Mouse (Mus musculus): Measurements from ENCODE around the gene Rgs7bp.
"Not testable (repeated sequence)": the region's sequence is repeated elsewhere in the genome, so short reads cannot be mapped to it uniquely, and the experiment has no call there.

Gene Rgs7bp

DNA sequence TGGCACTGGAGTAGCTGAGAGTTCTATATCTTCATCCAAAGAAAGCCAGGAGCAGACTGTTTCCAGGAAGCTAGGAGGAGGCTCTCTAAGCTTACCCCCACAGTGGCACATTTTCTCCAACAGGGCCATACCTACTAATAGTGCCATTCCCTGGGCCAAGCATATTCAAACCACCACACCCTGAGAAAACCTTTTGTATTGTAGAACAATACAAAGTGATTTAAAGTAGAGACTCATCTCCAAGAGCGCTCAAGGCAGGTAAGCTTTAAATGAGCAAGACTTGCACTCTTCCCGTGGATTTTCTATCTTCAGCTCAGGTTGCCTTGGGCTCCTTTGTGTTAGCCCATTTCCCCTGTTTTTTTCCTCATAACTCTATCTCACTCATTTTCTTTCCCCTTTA, 118.1 kb downstream of the Rgs7bp start:
- no peak for DNase-seq (ENCODE audit: low spot score)

DNA sequence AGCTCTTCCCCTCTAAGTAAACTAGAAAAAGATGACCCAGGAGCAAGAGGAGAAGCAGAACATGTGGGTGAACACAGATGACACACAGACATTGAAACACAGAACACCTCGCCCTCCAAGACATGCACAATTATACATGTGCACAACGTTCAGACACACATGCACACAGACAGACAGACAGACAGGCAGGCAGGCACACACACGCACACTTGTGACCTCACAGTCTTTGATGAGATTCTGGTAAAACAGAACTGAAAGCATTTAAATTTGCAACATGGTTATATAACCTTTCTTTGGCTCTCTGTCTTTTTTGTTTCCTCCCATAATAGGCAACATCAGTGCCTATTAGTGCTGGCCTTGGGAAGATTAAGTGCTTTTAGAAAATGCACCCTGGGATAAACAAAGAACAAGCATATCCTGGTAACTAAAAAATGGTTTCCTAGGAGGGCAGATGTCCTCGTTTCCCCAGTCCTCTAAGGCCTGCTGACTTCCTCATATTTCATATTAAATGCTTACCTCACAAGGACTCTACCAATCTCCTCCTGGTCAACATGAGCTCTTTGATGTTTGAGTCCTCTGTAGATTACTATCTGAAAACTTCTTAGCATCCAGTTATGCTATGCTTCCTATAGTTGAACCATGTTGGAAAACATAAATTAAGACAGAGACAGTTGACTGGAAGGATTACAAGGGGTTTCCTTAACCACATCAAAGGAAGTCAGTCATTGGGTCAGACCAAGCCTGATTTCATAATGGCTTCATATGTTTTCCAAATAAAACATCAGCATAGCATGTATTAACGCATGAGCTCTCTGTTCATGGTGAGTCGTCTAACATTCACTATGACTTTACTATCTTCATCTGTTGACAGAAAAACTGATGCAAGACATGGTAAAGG, 122.8 kb downstream of the Rgs7bp start:
- no peak for DNase-seq (ENCODE audit: low spot score)

DNA sequence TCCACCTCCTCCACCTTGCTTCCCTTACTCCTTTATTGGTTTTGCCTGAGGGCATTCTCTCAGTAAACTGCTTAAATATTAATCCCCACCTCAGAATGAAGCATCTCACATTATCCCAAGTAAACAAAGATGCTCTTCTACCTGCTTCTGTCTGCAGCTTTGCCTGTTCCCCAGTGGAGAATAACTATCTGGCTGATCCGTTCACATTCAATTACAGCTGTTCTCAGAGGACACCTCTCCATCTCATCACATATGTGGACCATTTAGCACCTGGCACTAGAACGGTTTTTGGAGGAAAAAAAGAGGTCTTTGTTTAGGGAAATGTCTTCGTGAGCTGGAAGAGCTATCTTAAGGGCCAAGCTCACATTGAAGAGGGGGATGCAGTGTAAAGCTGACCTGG, 123.9 kb downstream of the Rgs7bp start:
- no peak for DNase-seq (ENCODE audit: low spot score)

DNA sequence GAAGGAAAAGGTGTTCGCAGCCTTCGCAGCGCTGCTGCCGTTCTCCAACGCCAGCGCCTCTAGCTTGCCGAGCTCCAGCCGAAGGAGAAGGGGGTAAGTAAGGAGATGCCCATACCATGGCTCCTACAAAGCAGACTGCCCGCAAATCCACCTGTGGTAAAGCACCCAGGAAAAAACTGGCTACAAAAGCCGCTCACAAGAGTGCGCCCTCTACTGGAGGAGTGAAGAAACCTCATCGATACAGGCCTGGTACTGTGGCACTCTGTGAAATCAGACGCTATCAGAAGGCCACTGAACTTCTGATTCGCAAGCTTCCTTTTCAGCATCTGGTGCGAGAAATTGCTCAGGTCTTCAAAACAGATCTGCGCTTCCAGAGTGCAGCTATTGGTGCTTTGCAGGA, 136.1 kb downstream of the Rgs7bp start:
- peak; percentile 55 for DNase-seq (ENCODE audit: low spot score)

DNA sequence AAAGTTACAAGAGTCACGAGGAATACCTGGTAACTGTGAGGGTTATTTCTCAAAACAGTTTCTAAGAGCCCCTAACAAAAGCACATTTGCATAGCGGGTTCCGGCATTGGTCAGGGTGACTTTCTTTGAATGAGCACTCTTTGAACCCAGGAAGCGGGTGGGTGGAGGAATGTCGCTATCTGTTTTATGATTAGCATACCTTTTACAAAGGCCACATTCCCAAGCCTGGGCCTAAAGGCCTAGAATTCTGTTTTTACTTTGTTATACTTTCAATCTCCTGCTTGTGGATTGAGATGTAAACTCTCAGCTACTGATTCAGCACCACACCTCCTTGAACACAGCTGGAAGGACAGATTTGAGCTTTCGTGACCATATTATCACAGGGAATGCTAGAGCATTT, 138.0 kb downstream of the Rgs7bp start:
- DNase-seq (ENCODE audit: low spot score) = not testable (repeated sequence)

DNA sequence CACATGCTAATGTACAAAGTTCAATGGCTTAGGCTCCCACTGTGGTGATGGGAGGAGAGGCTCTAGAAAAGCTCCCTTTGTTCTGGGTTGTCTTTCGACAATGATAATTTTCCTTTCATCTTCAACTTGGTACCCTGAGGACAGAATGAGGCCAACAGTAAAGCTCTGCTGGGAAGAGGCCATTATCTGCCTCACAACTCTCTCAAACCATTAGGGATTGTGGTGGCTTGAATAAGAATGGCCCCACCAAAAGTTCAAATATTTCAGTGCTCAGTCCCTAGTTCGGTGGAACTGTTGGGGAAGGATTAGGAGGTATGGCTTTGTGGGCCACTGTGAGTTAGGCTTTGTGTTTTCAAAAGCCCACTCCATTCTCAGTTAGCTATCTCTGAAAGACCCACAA, 138.6 kb downstream of the Rgs7bp start:
- no peak for DNase-seq (ENCODE audit: low spot score)

DNA sequence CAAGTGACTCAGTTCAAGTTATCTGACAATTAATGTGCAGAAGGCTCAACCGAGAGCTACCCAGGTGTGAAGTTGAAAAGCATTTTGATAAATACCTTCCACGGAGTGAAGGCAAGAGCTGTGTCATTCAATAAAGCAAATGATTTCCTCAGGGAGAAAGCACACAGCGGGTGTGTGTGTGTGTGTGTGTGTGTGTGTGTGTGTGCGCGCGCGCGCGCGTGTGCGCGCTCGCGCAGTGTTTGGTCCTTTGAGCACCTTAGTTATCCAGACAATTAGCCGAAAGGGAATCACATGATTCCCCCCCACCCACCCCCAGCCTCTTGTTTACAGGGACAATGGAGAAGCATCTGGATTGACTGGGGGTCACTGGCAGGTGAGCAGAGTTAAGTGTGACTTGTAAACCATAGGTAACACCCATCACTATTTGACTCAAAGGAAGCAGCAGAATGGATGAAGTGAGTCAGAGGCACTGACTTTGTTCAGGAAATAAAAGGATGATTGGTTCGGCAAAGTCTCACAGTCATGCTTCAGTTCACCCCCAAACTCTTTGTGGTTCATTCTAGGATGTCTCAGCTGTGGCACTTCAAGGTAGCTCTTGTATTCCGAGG, 140.3 kb downstream of the Rgs7bp start:
- DNase-seq (ENCODE audit: low spot score) = no peak

DNA sequence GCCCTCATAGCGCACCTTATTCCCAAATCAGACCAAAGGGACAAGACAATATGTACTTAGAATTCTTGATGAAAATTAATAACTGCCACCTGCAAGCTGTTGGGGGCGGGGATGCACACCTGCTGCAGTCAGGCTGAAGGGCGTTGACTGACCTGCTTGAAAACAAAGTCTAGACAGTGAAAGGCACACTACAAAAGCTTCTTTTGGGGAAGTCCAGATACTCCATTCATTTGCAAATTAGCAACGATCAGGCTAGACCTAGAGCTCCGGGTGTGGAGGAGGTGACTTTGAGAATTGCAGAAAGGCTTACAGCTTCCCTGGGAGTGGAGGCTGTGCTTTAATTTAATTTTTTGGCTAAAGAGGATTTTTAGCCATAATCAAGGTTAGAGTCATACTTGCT, 143.1 kb downstream of the Rgs7bp start:
- not testable (repeated sequence) for DNase-seq (ENCODE audit: low spot score)

DNA sequence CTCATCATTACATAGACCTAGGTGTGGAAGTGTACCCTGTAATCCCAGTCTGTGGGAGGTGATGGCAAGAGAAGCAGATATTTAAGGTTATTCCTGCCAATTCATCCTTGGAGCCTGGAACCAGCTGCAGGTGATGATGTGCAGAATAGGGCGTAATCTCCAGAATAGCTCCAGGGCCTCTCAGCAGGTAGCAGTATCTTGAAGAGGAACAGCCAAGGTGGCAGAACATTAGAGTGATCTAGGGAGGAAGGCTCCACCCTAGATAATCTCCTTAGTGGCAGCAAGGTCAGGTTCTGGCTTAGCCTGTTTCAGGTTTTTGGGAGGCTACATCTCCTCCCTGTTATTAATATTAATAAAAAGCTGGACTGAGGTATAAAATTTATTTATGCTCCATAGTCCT, 143.7 kb downstream of the Rgs7bp start:
- DNase-seq (ENCODE audit: low spot score) = not testable (repeated sequence)

DNA sequence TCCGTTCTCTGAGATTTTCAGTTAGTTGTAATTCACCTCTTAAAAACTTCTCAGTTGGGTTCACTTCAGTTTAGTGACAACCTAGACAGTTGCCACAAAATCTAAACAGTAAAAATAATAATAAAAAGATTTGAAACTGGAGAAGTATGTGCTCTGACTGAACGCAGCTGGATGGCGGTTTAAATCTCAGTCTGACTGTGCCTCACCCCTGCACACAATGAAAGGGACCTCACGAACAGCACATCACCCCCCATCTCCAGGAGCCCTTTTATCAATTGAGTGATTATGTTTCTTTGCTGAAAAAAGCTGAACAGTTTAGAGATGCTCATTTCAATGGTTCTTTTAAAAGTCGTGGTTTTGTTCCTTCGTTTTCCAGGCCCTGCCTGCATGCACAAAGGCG, 146.0 kb downstream of the Rgs7bp start:
- peak; percentile 17 for DNase-seq (ENCODE audit: low spot score)
